Mouse (Mus musculus): Measurements from ENCODE around the gene Ceacam19.

DNA sequence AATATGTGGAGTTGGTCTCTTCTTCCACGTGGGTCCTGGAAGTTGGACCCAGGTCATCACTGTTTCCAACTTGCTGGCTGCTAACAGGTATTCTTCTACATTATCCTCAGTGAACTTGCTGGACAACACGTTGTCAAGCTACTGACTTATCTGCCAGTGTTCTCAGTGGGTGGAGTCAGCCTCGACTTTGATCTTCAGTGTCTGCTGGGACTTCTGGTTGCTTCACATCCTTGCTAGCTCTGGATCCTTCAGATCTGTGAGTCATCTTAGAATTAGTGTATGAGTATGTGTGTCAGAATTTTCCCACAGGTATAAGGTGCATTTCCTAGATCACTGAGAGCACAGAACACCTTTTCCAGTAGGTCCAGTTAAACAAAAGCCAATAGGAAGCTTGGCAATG is 50.9 kb downstream of the Ceacam19 start:
- TF ChIP-seq CTCF (IDR thresholded peaks at IDR 0.05; ENCODE audit: low read depth) (no peak), EP300 (optimal IDR thresholded peaks at IDR 0.05) (no peak)

Measured in stomach, postnatal 0 days (tissue).